Mouse (Mus musculus): ENCODE measurements around the gene Tsga10ip. TPM values are rescaled to one million over a fixed set of nuclear protein-coding genes. Genes with fewer than 3 reads are reported as not detected.
"Not testable (repeated sequence)": the region's sequence is repeated elsewhere in the genome, so short reads cannot be mapped to it uniquely, and the experiment has no call there.

Gene Tsga10ip
- polyA plus RNA-seq, 2 experiments = 0.14 TPM; not detected in 1

DNA sequence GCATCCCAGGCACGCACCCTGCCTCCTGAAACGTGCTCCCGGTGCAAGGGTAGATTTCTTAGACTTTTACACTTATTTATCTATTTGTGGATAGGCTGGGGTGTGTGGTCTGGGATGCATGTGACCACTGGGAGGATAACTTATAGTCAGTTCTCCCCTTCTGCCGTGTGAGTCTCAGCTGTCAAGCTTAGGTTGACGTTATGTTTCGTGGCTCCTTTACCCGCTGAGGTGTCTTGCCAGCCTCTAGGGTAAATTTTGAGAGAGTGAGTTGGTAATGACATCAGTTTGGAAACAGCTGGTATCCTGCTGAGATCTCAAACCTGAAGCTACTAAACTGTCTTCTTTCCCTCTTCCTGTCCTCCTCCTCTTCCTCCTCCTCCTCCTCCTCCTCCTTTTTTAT lies 3.6 kb upstream of the Tsga10ip start:
- no peak for ATAC-seq (ENCODE audit: low FRiP score, low read depth)
- DNase-seq (ENCODE audit: low spot score) = no peak

DNA sequence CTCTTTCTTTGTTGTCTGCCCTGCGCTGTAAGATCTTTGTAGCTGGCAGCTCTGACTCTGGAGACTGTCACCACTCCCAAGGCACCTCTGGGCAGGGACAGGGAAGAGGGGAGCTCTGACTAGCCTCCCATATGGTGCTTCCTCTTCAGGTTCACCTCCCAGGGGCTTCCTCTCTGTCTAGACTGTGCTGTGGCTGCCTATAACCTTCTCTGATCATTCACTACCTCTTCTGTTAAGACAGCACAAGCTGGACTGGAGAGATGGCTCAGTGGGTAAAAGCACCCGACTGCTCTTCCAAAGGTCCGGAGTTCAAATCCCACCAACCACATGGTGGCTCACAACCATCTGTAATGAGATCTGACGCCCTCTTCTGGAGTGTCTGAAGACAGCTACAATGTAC lies 1.3 kb downstream of the Tsga10ip start:
- H3K4me2 ChIP-seq (replicated peaks; ENCODE audit: low read depth, low read length, severe bottlenecking); DNase-seq (ENCODE audit: low spot score): not testable (repeated sequence)
- 72% methylated on average over 4 of the region's 4 CpGs for WGBS

More for the DNA sequence above, 3.6 kb upstream of the Tsga10ip start:
- peaks cover 7% of the 10 kb centered on the region; the same call in 1 of the 2 replicates for H3K4me1 ChIP-seq (ENCODE audit: control insufficient read depth, insufficient read depth, low read length)
- H3K9me3 ChIP-seq (ENCODE audit: control insufficient read depth, low read length) = no peaks in the 10 kb centered on the region
- peak overlapping the region; percentile 57 for H3K4me2 ChIP-seq (replicated peaks; ENCODE audit: low read depth, low read length, severe bottlenecking)
- no peak for TF ChIP-seq POLR2A (IDR thresholded peaks at IDR 0.05; ENCODE audit: borderline replicate concordance, extremely low read depth, insufficient read depth, insufficient read length)
- H3K4me3 ChIP-seq (replicated peaks; ENCODE audit: low read length) = peak overlapping the region; percentile 35
- H3K27me3 ChIP-seq (ENCODE audit: control insufficient read depth, insufficient read depth, low read length) = no peaks in the 10 kb centered on the region
- H3K36me3 ChIP-seq (ENCODE audit: control insufficient read depth, insufficient read depth, low read length) = no peaks in the 10 kb centered on the region
- peak overlapping the region; percentile 59 for H3K27ac ChIP-seq (replicated peaks; ENCODE audit: low read depth, low read length)
- 14% methylated on average over 7 of the region's 7 CpGs for WGBS
- H3K9ac ChIP-seq (ENCODE audit: low read depth, low read length, severe bottlenecking) = peak overlapping the region; percentile 43; the same call in 1 of the 2 replicates

DNA sequence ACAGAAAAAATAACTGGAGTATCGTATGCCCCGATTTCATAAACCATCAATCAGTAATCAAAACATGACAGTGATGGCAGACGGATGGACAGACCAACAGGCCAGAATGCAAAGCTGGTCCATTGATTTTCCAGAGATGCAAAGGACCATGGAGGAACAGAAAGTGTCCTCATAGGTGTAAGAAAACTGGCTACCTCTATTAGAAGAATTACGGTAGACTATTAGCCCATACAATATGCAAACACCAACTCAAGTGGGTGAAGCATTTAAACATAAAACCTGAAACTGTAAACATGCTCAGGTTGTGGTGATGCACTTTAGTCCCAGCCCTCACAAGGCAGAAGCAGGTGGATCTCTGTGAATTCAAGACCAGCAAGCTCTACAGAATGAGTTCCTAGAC lies 7.0 kb downstream of the Tsga10ip start:
- Histone ChIP-seq H3K27ac (replicated peaks; ENCODE audit: low read depth, low read length) (no peak overlapping the region), H3K4me1 (ENCODE audit: control insufficient read depth, insufficient read depth, low read length) (0 out of 2 replicates have a peak, but pooled peaks cover 2% of the 10 kb centered on the region), H3K27me3 (ENCODE audit: control insufficient read depth, insufficient read depth, low read length) (no peaks in the 10 kb centered on the region), H3K4me2 (replicated peaks; ENCODE audit: low read depth, low read length, severe bottlenecking) (no peak overlapping the region), H3K9ac (ENCODE audit: low read depth, low read length, severe bottlenecking) (no peak overlapping the region), H3K4me3 (replicated peaks; ENCODE audit: low read length) (no peak overlapping the region), H3K9me3 (ENCODE audit: control insufficient read depth, low read length) (no peaks in the 10 kb centered on the region), H3K36me3 (ENCODE audit: control insufficient read depth, insufficient read depth, low read length) (no peaks in the 10 kb centered on the region)
- DNase-seq (ENCODE audit: low spot score) = no peak
- no peak for ATAC-seq (ENCODE audit: low FRiP score, low read depth)
- TF ChIP-seq POLR2A (IDR thresholded peaks at IDR 0.05; ENCODE audit: borderline replicate concordance, extremely low read depth, insufficient read depth, insufficient read length) = no peak
- WGBS = 61% methylated on average over 4 of the region's 4 CpGs

More for the DNA sequence above, 1.3 kb downstream of the Tsga10ip start:
- H3K4me1 ChIP-seq (ENCODE audit: control insufficient read depth, insufficient read depth, low read length); ATAC-seq (ENCODE audit: low FRiP score, low read depth); H3K4me3 ChIP-seq (replicated peaks; ENCODE audit: low read length); H3K9ac ChIP-seq (ENCODE audit: low read depth, low read length, severe bottlenecking); H3K9me3 ChIP-seq (ENCODE audit: control insufficient read depth, low read length); H3K27ac ChIP-seq (replicated peaks; ENCODE audit: low read depth, low read length); H3K36me3 ChIP-seq (ENCODE audit: control insufficient read depth, insufficient read depth, low read length); H3K27me3 ChIP-seq (ENCODE audit: control insufficient read depth, insufficient read depth, low read length): not testable (repeated sequence)

DNA sequence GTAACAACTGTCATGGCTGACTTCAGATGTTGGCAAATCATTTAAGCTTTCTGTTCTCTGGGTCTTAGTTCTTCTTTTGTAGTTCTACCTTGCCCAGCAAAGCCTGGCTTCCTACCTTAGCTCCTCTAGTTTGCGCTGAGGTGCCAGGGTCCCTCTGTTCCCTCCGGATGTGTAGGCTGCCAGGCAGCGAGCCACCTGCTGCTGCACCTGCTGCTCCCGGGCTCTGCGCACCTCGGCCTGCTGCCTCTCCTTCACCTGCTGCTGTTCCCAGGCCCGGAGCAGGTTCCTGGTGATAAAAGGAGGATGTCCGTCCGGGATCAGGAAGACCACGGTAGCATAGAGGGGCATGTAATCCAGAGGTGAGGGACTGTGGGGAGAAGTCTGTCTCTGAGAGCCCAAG lies 8.2 kb downstream of the Tsga10ip start:
- no peak for TF ChIP-seq POLR2A (IDR thresholded peaks at IDR 0.05; ENCODE audit: borderline replicate concordance, extremely low read depth, insufficient read depth, insufficient read length)

DNA sequence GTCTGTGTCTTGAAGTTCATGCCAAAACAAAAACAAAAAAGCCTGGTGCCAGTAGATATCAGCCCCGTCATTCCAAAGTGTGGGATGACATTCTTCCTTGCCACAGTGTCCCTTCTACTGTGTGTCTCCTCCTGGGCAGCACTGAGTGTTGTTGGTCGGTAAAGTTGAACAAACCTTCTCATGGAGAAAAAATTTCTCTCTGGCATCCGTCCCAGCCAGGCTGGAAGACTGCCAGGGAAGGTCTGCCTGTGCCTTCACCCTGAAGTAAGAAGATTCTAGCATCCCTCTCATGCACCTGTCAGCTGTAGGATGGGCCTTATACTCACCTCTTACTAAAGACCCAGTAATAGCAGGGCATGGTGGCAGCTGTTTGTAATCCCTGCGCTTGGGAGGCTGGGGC lies 9.4 kb downstream of the Tsga10ip start:
- Histone ChIP-seq H3K27ac (replicated peaks; ENCODE audit: low read depth, low read length) (no peak overlapping the region), H3K36me3 (ENCODE audit: control insufficient read depth, insufficient read depth, low read length) (no peaks in the 10 kb centered on the region), H3K27me3 (ENCODE audit: control insufficient read depth, insufficient read depth, low read length) (no peaks in the 10 kb centered on the region), H3K4me1 (ENCODE audit: control insufficient read depth, insufficient read depth, low read length) (peaks cover 12% of the 10 kb centered on the region), H3K4me2 (replicated peaks; ENCODE audit: low read depth, low read length, severe bottlenecking) (no peak overlapping the region), H3K9me3 (ENCODE audit: control insufficient read depth, low read length) (no peaks in the 10 kb centered on the region), H3K4me3 (replicated peaks; ENCODE audit: low read length) (no peak overlapping the region), H3K9ac (ENCODE audit: low read depth, low read length, severe bottlenecking) (no peak overlapping the region)
- peak; percentile 57 for DNase-seq (ENCODE audit: low spot score)
- WGBS = 61% methylated on average over 4 of the region's 4 CpGs
- ATAC-seq (ENCODE audit: low FRiP score, low read depth) = no peak
- no peak for TF ChIP-seq POLR2A (IDR thresholded peaks at IDR 0.05; ENCODE audit: borderline replicate concordance, extremely low read depth, insufficient read depth, insufficient read length)

More for the DNA sequence above, 8.2 kb downstream of the Tsga10ip start:
- Histone ChIP-seq H3K4me3 (replicated peaks; ENCODE audit: low read length) (no peak overlapping the region), H3K4me2 (replicated peaks; ENCODE audit: low read depth, low read length, severe bottlenecking) (no peak overlapping the region), H3K9me3 (ENCODE audit: control insufficient read depth, low read length) (no peaks in the 10 kb centered on the region), H3K27ac (replicated peaks; ENCODE audit: low read depth, low read length) (no peak overlapping the region), H3K36me3 (ENCODE audit: control insufficient read depth, insufficient read depth, low read length) (no peaks in the 10 kb centered on the region), H3K27me3 (ENCODE audit: control insufficient read depth, insufficient read depth, low read length) (no peaks in the 10 kb centered on the region), H3K4me1 (ENCODE audit: control insufficient read depth, insufficient read depth, low read length) (peaks cover 12% of the 10 kb centered on the region), H3K9ac (ENCODE audit: low read depth, low read length, severe bottlenecking) (no peak overlapping the region)
- no peak for DNase-seq (ENCODE audit: low spot score)
- ATAC-seq (ENCODE audit: low FRiP score, low read depth) = no peak
- WGBS = 46% methylated on average over 10 of the region's 10 CpGs

DNA sequence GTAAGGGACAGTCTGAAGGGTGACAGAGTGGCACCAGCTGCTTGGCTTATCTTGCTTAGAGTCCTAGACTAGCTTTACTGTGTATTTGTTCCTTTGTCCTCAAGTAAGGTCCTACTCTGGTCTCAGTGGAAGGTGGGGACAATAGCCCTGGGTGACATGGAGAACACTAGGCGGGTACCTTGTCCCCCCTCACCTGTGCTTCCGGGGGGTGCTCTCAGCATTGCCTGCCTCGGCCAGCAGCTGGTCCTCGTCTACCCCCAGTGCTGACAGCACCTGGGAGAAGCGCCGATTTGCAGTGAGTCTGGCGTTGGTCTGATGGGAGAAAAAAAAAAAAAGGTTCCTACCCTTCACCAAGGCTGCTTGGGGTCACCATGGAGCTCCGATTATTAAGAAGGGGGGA lies 11.9 kb downstream of the Tsga10ip start:
- Histone ChIP-seq H3K9me3 (ENCODE audit: control insufficient read depth, low read length) (no peaks in the 10 kb centered on the region), H3K27ac (replicated peaks; ENCODE audit: low read depth, low read length) (no peak overlapping the region), H3K4me2 (replicated peaks; ENCODE audit: low read depth, low read length, severe bottlenecking) (peak overlapping the region; percentile 84), H3K9ac (ENCODE audit: low read depth, low read length, severe bottlenecking) (peak overlapping the region; percentile 91), H3K4me3 (replicated peaks; ENCODE audit: low read length) (peak overlapping the region; percentile 99), H3K4me1 (ENCODE audit: control insufficient read depth, insufficient read depth, low read length) (peaks cover 23% of the 10 kb centered on the region), H3K27me3 (ENCODE audit: control insufficient read depth, insufficient read depth, low read length) (no peaks in the 10 kb centered on the region), H3K36me3 (ENCODE audit: control insufficient read depth, insufficient read depth, low read length) (peaks cover 4% of the 10 kb centered on the region)
- 74% methylated on average over 8 of the region's 8 CpGs for WGBS
- no peak for TF ChIP-seq POLR2A (IDR thresholded peaks at IDR 0.05; ENCODE audit: borderline replicate concordance, extremely low read depth, insufficient read depth, insufficient read length)
- DNase-seq (ENCODE audit: low spot score) (no peak), ATAC-seq (ENCODE audit: low FRiP score, low read depth) (no peak)

Measured in limb, embryonic 14.5 days (tissue).